Mouse (Mus musculus) liver (tissue): ENCODE results near the gene Tgfb1i1.

ENCODE experiments used
- DNase-seq: peaks from one replicate; pipeline ENCODE4 v3.0.0-alpha.2; 2020; ENCODE audit warnings: mixed read lengths

Tgfb1i1 gene

DNA sequence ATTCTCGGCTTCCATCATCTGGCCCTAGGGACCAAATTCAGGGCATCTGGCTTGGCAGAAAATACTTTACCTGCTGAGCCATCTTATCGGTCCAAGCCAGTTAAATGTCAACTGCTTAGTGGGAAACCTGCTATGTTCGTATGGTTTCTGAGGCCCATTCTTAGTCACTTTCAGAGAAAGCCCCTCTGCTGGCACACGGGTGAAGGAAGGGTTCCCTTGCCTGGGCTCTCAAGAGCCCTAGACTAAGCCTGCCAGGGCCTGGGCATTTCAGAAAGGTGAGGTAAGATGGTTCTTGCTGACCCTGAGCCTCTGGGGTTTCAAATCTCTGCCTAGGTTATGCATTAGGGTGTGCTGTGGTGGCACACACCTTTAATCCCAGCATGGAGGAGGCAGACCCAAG lies 1.1 kb upstream of the Tgfb1i1 start:
- DNase-seq: no peak

DNA sequence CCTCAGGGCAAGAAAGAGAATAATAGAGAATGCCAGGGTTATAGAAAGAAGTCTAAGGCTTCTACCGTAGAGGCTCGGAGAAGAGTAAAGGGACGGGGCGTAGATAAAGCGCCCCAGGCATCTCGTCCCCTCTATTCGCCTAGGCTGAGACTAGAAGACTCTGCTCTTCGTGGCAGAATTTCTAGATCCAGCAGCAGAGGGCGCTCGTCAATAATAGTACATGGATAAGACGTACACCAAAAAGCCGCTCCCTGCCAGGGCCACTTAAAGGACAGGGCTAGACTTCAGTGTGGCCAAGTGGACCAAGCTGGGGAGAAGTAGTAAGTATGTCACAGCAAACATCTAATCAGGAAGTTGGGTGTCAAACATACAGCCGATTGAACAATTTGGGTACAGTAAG lies 831 bp downstream of the Tgfb1i1 start:
- peak; percentile 94 for DNase-seq

DNA sequence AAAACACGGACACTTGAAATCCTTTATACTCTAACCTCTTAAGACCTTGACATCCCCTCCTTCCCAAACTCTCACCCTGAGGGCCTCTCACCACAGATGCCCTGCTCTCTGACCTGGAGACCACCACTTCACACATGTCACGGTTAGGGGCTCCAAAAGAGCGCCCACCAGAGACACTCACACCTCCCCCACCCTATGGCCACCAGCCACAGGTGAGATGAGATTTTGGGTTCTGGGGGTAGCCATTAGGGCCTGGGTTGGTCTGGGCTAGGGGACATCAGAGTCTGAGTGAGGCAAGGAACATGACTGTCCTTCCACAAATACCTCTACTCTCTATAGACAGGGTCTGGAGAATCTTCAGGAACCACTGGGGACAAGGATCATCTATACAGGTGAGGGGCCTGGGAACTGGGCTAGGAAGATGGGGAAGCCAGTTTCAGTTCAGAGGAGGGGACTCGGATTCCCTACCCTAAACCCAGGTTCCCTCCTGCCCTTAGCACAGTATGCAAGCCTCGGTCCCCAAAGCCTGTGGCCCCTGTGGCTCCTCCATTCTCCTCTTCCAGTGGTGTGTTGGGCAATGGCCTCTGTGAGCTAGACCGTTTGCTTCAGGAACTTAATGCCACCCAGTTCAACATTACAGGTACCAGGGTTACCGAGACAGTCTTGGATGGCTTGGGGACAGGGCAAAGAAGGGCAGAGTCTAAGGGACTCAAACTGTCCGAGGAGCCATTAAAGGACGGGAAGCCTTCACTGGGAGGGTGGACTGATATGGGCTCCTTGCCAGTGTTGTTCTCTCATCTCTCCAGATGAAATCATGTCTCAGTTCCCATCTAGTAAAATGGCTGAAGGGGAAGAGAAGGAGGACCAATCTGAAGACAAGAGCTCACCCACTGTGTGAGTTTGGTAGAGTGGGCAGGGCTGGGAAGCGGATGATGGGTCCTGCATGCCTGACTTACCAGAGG lies 1.8 kb downstream of the Tgfb1i1 start:
- DNase-seq: no peak

DNA sequence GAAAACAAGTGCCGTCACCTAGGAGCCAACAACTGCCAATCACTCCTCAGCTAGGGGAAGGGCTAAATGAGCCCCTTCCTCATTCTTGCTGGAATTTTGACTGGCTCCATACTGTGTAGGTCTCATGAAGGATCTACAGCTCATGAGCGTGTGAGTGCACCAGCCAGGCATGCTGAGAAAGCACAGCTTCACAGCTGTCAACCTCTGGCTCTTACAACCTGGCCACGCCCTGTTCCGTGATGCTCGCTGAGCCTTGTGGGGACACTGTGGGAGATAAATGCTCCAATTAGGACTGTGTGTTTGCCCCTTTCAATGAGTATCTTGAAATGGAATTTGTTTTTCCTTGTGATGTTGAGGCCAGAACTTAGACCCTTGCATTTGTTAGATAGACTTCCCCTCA lies 3.4 kb downstream of the Tgfb1i1 start:
- no peak for DNase-seq

DNA sequence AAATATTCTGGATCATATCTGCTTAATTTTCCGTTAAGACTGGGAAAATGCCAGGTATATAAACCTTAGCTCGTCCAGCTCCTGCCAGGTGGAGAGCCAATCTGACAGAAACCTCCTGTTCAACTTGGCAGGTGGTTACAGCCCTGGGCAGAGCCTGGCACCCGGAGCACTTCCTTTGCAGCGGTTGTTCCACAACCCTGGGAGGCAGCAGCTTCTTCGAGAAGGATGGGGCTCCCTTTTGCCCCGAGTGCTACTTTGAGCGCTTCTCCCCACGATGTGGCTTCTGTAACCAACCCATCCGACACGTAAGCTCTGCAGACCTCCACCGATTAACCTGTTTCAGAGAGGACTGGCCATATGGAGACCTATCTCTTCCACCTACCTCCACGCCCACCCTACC lies 5.3 kb downstream of the Tgfb1i1 start:
- DNase-seq: no peak

DNA sequence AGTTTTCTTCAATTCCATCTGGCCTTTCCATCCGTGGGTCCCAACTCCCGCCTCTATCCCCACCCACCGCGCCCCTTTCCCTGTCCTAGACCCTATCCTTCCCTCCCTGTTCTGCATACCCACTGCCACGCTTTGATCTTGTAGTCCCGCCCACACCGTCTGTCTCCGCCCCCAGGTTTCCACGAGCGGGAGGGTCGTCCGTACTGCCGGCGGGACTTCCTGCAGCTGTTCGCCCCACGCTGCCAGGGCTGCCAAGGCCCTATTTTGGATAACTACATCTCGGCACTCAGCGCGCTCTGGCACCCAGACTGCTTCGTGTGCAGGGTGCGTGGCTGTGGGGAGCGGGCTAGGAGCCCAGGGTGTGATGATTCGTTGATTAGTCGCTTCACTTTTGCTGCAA lies 6.0 kb downstream of the Tgfb1i1 start:
- DNase-seq: no peak

DNA sequence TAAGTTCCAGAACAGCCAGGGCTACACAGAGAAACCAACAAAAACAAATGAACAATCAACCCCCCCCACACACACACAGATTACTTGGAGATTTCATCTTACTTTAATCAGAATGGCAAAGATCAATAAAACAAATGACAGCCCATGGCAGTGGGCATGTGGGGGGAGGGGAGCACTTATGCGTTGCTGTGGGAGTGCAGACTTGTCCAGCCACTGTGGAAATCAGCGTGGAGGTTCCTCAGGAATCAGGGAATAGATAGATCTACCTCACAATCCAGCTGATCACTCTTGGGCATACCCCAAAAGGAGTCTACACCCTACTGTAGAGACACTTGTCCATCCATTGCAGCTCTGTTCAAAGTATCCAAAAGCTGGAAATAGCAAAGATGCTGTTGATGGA lies 8.4 kb downstream of the Tgfb1i1 start:
- no peak for DNase-seq

DNA sequence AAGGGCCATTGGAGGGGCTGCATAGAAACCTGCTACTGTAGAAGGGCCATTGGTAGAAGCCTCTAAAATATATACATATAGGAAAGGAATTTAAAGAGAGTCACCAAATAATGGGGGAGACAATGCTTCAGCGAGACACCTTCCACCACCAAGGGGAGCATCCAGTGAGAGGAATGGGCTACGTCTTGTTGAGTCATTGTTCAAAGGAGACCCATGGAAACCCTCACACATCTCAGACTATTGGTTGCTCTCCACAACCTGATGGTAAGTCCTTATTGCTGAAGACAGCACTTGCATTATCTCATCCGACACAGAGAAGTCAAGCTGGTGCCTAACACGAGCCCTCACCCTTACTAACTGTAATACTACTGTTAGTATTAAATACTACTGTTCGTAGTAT lies 9.1 kb downstream of the Tgfb1i1 start:
- DNase-seq: no peak

DNA sequence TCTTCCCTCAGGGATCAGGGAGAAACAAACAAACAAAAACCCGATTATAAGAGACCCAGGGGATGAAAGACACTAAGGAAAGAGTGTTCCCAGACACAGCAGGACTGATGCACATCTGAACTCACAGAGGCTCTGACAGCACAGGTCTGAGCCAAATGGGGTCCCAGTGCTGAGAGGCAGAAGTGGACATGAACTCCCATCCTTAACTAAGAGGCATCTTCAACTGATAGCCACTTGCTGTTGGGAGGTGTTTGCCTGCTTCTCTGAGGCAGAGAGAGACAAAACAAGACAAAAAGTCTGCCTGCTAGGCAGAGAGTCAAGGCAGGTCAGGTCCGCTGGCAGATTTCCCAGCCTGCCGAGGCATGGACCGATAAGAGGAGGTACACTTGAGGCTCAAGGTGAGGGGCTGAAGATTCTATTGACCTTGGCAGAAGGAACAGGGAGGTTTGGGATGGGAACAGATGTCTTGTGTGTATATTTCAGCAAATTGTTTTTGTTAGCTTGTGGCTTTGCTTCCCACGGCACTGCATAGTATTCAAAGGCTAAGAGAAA lies 10.2 kb downstream of the Tgfb1i1 start:
- DNase-seq: no peak

DNA sequence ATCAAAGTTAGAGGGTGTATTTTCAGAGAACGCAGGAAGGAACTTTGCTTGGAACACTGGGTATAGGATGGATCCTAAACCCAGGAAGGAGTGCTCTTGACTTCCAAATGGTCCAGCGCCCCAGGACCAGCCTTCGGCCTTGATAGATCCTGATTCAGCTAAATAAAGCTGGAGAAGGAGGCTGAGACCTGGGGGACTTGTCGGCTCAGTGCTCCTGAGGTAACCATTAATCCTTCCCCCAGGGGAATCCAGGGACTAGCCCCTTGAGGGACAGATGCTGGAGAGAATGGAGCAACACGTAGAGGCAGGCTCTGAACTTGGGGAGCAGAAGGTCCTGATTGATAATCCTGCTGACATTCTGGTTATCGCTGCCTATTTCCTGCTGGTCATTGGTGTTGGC lies 18.8 kb downstream of the Tgfb1i1 start, which contains the start of gene Slc5a2:
TSS of gene Slc5a2 (plus strand) at position 247 of the 400 bp plus-strand sequence.
- DNase-seq: no peak

DNA sequence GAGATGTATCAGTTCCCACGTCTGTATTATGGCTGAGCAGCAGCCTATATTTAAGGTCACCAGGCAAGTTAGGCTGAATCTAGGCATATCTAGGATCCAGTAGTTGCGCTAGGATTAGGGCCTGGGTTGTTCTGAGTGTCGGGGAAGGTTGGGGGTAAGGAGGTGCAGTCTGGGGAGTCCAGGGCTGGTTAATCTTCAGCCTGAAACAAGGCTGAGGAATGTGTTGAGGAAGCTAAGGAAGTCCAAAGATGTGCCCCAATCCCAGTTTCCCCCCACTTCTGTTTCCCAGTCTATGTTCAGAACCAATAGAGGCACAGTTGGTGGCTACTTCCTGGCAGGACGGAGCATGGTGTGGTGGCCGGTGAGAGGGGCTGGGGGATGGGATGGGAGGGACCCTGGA lies 19.4 kb downstream of the Tgfb1i1 start:
- DNase-seq: no peak

DNA sequence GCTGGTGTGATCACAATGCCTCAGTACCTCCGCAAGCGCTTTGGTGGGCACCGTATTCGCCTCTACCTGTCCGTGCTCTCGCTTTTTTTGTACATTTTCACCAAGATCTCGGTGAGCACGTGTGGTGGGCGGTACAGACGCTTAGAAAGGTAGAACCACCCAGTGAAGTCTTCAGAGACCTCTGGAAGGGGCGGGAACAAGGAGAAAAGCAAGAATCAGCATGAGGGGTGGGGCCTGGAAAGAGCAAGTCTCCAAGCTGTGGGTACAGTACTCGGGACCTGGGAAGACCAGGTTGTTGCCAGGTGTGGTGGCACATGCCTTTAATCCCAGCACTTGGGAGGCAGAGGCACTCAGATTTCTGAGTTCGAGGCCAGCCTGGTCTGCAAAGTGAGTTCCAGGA lies 20.8 kb downstream of the Tgfb1i1 start:
- no peak for DNase-seq

DNA sequence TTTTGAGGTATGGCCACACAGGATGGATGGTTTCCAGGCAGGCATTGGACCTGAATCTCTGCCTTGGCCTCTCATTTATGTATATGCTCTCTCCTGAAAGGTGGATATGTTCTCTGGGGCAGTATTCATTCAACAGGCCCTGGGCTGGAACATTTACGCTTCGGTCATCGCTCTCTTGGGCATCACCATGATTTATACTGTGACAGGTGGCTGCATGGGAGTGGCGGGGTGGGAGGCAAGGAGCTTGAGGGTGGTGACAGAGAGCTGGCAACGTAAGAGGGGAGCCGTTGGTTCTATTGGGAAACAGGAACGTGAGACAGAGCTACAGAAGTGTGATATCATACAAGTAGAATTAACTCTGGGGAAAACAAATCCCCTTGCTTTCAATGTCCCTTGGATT lies 21.2 kb downstream of the Tgfb1i1 start:
- no peak for DNase-seq

DNA sequence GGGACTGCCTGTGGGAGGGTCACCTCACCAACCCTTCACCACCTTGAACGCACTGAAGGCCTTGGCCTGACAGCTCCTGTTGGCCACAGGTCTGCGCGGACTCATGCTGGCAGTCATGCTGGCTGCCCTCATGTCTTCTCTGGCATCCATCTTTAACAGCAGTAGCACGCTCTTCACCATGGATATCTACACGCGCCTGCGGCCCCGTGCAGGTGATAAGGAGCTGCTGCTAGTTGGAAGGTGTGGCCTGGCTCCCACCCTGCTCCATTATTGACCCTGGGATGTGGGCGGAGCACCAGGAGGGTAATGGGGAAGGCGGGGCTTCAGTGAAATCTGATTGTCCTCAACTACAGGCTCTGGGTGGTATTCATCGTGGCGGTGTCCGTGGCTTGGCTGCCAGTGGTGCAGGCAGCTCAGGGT lies 23.8 kb downstream of the Tgfb1i1 start:
- peak; percentile 93 for DNase-seq

DNA sequence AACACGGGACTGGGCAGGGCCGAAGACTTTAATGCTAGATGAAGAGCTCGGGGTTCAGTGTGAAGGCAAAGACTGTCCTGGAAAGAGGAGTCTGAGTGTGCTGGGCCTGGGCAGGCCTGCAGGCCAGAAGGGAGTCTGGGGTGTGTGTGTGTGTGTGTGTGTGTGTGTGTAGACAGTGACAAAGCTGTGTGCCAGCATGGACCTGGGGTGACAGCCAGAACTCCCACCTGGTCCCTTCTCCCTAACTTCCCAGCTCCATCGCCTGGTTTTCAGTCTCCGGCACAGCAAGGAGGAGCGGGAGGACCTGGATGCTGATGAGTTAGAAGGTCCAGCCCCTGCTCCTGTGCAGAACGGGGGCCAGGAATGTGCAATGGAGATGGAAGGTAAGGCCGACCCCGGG lies 24.9 kb downstream of the Tgfb1i1 start:
- DNase-seq: no peak

DNA sequence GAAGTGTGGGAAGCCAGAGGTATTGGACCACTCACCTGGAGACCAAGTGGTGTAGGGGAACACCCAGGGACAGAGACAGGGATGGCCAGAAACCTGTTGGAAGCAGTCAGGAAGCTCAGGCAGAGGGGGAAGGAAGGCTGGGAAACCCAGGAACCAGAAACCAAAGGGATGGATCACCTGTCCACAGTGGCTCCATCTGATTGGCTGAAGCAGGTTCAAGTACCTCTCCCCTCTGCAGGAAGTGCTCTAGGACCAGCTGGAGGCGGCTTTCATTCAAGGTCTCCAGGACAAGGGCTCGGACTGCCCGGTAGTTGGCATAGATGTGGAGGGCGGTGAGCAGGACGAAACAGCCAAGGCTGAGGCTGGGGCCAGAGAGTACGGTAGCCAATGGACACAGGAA lies 29.4 kb downstream of the Tgfb1i1 start:
- no peak for DNase-seq

DNA sequence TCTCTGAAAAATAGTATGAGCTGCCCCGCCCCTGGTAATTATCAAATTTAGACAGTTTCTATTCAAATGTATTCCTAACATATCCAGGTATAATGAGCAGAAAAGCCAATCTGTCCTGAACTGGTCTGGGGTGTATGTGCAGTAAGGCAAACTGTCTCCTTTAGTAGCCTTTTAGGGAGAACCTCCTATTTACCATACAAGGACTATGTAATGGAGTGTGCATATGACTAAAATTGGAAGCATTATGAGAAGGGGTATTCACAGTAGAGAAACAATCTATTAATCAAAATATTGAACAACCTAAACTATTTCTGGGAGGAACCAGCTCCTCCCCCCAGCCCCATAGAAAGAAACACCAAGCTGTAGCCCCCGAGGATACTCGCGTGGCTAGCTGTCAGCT lies 33.1 kb downstream of the Tgfb1i1 start:
- no peak for DNase-seq

DNA sequence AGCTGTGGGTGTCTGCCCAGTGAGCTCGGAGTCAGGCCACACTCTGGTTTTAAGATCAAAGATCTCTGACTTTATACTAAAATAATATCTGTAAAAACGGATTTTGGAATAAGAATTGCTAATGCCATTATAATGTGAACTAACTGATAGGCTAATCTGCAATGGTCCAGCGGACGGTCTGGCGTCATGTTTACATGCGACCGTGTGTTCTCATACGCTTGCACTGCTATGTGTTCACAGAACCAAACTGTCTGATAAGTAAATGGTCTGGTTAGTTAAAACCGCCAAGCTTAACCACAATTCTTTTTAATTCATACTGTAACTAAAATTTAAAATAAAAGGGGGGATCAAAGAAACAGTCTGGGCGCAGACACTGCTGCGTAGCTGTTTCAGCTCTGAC lies 35.2 kb downstream of the Tgfb1i1 start:
- DNase-seq: no peak

DNA sequence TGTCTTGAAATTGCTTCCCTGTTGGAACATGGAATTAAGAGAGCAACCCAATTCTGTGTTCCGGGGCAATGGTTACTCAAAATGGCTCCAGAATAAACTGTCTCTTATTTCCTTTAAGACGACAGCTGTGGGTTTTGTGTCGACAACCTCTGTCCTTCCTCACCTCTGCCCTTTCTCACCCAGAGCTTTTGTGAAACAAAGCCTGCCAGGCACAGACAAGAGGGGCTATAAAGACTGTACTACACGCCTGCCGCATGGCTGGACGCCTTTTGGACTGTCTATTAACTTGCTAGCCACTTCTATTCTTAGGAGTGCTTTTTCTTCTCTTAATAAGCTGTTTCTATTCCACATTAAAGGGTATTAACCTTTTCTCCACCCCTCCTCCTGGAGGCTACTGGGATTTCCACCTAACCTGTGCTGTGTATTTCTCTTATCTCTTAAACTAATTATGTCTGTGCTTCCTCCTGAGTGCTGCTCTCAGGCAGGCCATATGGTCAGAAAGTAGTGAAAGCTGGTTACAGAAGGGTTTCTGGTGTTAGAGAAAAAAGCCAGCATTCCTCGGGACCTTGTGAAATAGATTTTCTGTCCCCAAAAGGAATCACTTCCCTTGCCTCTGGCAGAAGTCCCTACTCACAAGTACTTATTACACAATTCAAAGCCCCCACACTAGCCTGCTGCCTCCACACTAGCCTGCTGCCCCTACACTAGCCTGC lies 36.1 kb downstream of the Tgfb1i1 start:
- DNase-seq: no peak

DNA sequence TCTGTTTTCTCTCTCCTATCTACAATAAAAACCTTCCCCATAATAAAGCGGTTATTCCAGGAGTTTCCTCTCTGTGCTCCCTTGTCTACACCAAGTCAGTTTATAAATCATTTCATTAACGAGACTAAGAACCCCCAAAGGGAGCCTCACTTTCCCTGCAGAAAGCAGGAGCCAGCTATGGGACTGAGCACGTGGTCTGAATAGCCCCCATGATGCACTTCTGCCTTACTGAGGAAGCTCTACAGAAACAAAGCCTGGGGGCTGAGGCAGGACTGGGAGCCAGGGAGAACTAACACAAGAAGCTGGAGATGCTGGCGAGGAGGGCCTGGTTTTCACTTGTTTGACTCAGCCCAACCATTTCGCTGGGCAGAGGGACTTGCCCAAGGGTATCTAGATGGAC lies 37.4 kb downstream of the Tgfb1i1 start:
- DNase-seq: no peak

DNA sequence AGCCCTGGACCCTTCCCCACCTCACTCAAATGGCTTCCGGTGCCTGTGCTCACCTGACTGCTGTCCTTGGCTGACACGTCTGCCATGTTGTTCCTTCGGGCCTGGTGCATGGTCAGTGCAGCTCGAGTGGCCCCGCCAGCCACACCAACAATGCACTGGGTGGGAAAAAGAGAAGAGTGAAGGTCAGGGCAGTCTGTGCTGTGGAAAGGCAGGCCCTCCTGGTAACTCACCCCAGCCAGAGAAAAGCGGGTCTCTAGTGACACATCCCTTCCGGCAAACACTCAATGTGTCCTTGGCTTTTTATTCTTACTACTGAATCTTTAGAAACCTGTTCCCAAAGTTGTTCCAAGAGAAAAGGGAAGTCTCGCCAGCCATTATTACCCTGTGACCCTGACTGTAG lies 38.4 kb downstream of the Tgfb1i1 start:
- DNase-seq: no peak

DNA sequence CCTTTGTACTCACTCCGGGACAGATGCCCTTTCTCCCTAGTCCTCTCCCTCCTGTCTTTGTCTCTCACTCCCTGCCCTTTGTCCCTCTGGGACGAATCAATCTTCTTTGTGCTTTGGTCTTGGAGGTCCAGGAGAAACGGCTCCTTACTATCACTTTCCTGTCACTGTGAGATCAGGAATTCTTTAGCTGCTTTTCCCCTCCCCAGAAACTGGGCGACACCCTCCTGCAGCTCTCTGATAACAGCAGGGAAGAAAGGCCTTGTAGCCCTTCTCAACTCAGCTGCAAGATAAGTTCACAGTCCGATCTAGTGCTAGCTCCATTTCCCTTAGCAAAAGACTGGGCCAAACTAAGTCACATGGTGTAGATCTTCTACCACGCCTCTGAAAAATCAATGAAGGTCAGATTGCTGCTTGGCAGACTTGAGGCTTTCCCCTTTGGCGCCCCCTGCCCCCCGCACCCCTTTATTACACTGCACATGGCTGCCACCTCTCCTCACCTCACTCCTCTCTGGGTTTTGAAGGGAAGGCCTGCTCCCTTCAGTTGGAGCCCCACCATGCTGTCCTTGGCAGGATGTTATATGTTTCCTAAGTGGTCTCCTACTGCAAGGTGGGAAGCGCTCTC lies 42.4 kb downstream of the Tgfb1i1 start:
- peak; percentile 87 for DNase-seq

DNA sequence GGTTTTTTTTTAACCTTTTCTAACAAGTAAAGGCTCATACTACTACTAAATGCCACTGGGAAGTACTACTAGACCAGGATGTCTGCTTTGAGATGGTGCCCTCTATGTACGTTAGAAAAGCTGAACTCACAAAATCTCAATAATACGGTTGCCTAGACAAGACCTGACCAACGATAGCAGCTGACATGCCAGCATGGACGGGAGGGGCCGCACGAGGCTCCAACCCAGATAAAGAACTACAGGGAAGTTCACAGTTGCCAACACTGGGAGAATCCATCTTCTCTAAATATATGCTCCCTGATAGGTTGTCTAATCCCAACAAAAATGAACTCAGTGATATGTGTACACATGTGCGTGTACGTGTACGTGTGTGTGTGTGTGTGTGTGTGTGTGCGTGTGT lies 48.2 kb downstream of the Tgfb1i1 start:
- DNase-seq: peak; percentile 78
